Mouse (Mus musculus): ENCODE results near the gene Col24a1.
A peak's percentile ranks its signal among the peaks of the same experiment; 100 is the strongest.
"Not testable (repeated sequence)": the region's sequence is repeated elsewhere in the genome, so short reads cannot be mapped to it uniquely, and the experiment has no call there.

Gene Col24a1

GRCm38 (mm10) chr3:145353951-145354350, 61.7 kb downstream of the Col24a1 start:
- no peak for DNase-seq (ENCODE audit: low spot score in 2 of 2)

DNA sequence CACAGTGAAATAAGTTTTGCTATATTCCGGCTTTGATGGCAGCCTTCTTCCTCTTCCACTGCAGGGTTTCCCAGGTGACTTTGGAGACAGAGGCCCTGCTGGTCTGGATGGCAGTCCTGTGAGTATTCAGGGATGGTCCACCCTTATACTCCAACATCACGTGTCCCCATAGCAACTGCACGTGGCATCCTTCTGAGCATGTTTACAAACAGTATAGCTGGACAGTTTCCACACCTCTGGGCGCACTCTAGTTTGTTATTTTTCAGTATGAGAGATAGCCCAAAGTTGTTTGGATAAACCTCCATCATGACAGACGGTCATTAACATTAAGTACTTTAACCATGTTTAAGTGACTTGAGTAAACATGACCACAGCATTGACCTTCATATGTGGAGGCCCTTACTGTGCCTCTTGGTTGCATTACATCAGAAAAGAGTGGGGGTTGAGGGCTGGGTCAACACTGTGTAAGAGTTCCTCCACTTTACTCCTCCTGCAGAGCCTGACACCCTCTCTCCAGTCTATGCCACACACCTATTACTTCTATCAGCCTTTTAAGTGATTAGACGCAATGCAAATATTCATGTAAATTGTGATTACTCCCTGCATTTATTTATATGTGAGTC, 64.7 kb downstream of the Col24a1 start:
- DNase-seq (ENCODE audit: low spot score in 2 of 2), result no peak

DNA sequence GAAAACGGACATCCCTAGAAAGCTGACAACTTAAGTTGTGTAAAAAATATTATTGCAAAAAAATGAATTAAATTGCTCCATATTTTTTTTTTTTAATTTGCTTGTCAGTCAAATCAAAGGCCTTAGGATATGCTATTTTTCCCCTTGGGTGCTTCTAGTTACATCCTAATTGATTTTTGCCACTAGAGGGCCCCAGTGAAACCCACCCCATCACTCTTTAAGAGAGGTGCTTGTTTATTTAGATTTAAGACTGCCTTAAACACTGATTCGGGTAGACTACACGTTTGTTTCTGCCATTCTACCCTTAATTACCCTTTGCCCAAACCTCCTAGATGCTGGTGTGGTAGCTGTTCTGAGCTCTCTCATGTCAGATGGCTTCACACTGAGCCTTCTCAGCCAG, 73.0 kb downstream of the Col24a1 start:
- DNase-seq (ENCODE audit: low spot score in 2 of 2), result no peak

DNA sequence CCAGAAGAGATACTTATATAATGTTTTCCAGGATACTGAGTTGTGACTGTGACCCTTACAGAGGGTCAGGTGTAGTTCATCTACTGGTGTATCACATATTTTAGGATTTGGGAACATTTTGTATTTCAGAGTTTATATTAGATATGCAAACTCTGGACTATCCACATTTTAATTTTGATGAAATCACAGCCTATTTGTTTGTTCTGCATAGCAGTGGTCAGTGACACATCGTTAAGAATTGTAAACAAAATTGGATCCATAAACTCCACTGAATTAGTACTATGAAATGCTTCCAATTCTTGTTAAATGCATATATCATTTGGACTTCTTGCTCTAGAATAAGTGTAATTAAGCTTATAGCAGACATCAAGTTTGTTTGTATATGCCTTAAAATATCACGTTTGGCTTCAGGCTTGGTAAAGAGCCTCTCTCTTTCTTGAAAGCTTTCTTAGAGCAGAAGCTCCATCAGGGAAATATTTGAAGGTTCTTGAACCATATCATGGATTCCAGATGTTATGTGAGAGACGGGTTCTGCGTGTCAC, 75.0 kb downstream of the Col24a1 start:
- DNase-seq (ENCODE audit: low spot score in 2 of 2), result no peak

GRCm38 (mm10) chr3:145376298-145376697, 84.0 kb downstream of the Col24a1 start:
- DNase-seq (ENCODE audit: low spot score in 2 of 2), result no peak

DNA sequence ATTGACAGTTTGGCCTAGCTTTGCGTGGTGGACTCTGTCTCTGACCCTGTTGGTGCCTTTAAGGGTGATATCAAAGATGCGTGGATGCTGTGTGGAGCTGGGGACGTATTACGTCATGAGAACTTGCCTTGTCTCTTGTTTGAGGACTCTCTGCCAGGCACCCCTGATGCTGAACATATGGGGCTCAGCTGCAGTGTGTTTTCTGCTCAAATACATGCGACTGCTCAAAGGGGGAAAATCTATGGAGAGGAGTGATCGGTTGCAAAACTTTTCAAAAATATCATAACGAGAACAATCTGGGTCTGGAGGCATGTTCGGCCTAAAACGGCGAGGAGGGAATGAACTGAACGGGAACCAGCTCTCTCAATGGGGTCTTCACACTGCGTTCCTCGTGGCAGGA, 90.8 kb downstream of the Col24a1 start:
- no peak for DNase-seq (ENCODE audit: low spot score in 2 of 2)

DNA sequence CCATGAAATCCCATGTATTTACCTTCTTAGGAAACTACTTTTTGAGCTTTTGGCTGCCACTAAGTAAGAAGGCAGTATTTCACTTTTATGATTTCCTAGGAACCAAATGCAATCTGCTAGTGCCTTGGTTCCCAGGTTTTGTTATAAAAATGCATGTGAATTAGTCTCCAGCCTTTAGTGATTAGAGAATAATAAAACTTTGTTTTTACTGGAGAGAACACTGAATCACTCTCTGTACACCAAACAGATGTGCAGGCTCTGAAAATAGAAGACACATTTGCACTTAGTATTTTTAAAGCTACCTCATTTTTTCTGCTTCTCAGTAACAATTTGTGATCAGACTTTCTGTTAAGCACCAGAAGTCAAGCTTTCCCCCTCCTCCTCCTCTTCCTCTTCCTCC, 94.2 kb downstream of the Col24a1 start:
- no peak for DNase-seq (ENCODE audit: low spot score in 2 of 2)

DNA sequence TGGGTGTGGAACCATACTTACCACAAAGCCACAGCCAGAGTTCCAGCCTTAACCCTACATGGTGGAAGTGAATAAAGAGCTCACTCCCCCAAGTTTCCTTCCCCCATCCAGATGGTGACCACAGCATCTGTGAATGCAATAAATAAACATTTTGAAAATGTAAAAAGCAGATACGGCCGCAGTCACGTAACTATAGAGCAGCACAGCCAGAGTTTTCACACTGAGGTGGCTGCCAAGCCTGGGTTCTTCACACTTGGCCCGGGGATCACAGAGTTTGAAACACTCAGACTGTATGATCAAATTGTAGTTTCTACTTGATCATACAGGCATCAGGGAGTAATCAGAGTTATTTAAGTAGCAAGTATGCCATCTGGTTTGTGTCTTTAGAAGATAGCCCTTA, 98.4 kb downstream of the Col24a1 start:
- DNase-seq (ENCODE audit: low spot score in 2 of 2), result no peak

DNA sequence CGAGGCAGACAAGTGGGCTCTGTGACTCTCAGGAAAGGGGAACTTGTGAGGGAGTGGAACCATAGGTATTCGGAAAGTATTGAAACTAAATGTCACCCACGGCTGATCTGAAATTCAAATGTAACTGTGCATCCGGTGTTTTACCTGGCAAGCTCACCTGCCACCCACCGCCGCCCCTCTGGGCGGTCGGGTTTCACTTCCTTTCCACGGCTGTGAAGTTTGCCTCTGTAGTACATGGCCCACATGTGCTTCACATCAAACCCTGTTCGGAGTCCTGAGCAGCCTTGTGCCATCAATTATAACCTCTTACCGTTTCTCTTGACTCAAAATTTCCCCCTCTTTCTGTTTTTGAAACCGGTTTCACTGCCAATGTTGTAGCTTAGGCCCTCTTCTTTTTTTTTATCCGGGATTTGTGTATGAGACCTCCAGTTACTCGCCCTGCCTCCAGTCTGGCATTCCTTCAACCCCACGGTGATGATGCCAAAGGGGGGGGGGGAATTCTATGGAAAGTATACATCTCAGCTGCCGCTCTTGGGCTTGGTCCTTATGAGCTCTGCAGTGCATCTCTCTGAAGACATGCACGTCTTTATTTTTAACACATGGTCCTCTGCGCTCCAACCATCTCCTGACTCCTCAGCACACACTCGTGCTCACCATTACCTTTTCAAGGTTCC, 99.9 kb downstream of the Col24a1 start:
- no peak for DNase-seq (ENCODE audit: low spot score in 2 of 2)

DNA sequence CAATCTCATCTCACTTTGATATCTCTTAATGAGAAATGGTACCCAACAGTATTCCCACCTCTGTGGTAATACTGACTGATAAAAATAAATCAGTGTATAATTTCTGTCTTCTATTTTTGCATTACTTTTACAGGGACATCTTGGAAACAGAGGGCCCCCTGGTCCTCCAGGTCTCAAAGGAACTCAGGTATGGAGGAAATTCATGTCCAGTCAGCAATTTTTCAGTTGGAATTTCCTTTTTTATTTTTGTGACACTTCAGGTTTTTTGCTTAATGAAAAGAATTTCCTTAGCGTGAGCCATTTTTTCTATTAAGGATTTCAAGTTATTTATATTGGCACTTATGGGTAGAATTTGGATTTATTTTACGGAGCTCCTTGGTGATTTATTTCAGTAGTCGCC, 106.9 kb downstream of the Col24a1 start:
- no peak for DNase-seq (ENCODE audit: low spot score in 2 of 2)

DNA sequence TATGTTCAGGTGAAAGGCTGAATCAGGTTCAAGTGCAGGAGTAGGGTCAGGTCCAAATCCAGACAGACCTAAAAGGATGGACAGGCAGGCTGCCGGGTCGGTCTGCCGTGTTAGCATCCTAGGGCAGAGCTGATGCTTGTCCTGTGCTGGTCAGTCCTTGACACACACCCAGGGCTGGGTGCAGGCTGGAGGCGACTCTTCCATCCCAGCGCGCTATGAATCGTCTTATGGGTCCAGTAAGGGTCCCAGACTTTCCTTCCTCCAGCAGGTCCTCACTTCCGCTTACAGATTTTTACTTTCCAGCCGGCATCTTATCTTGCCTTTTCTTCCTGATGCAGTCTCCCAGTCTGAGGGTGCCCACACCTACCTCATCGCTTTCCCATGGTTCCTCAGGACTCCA, 110.0 kb downstream of the Col24a1 start:
- DNase-seq (ENCODE audit: low spot score in 2 of 2), result no peak

DNA sequence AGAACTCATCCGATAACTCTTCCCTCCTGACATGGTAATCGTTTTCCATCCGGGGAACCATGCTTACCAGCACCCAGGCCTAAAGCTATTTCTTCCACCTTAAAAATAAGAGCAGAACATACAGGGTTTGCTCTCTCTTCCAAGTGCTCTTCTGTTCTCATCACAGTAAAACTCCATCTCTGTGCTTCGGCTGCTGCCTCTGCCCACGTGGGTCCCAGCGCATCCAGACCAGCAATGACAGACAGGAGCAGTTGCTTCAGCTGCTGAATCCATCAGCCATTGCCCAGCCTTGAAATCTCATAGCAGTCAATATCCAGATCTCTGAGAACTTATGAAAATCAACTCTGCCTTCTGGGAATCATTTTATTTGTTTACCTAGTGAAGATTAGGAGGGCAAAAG, 110.7 kb downstream of the Col24a1 start:
- no peak for DNase-seq (ENCODE audit: low spot score in 2 of 2)

- DNase-seq (ENCODE audit: low spot score in 2 of 2), result peak in 1 of 2 experiments; percentile 22
These were observed 115.8 kb downstream of the Col24a1 start for GRCm38 (mm10) chr3:145408045-145408444.

GRCm38 (mm10) chr3:145412137-145412536, 119.9 kb downstream of the Col24a1 start:
- no peak for DNase-seq (ENCODE audit: low spot score in 2 of 2)

GRCm38 (mm10) chr3:145414362-145414761, 122.1 kb downstream of the Col24a1 start:
- DNase-seq (ENCODE audit: low spot score in 2 of 2), result no peak

GRCm38 (mm10) chr3:145417809-145418208, 125.5 kb downstream of the Col24a1 start:
- DNase-seq (ENCODE audit: low spot score in 2 of 2), result no peak

DNA sequence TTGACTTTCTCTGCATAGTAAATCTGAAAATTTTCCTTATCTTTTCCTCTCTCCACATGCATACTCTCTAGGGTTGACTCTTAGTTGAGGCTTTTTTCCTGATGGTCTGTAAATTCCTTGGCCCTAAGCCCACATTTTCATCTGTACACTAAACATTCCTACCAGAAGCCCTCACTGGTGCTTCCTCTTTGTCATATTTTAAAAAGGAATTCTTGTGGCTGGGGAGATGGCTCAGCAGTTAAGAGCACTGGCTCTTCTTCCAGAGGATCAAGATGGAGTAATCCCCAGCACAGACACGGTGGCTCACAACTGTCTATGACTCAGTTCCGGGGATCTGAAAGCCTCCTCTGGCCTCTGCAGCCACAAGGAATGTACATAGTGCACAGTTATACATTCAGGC, 128.1 kb downstream of the Col24a1 start:
- DNase-seq (ENCODE audit: low spot score in 2 of 2), result no peak

DNA sequence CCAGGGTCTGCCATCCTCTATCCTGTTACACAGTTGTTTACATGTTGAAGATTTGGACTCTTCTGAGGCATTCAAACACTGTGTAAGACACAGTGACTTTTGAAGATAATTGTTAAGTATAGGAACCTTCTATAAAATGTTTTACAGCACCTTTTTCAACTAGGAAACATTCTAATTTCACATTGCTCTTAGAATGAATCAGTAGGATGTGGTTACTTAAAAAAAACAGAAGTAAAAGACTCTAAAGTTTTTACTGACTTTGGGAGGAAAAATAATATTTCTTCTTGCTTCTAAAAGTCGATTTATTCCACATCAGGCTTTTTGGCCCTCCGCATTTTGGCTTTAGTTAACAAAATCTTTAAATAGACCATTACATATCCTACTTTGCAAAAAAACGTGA, 129.8 kb downstream of the Col24a1 start:
- DNase-seq (ENCODE audit: low spot score in 2 of 2), result no peak

GRCm38 (mm10) chr3:145438352-145438751, 146.1 kb downstream of the Col24a1 start:
- DNase-seq (ENCODE audit: low spot score in 2 of 2), result no peak

DNA sequence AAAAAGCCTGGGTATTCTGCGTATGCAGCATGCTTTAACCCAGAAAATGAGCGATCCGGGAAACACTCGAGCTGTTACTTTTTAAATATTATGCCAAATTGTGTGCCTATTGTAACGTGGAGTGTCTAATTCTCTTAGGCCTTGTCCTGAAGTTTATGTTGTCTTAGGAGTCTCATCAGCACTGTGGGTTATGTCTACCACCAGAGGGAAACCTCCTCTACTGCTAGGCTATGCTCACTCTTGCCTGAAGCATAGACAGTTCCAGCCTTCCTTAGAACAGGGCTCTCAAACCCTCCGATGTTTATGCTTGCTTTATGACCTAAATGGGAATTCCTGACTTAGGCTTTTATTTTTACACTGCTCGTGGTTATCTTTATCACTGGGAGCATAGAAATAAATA, 146.8 kb downstream of the Col24a1 start:
- no peak for DNase-seq (ENCODE audit: low spot score in 2 of 2)

DNA sequence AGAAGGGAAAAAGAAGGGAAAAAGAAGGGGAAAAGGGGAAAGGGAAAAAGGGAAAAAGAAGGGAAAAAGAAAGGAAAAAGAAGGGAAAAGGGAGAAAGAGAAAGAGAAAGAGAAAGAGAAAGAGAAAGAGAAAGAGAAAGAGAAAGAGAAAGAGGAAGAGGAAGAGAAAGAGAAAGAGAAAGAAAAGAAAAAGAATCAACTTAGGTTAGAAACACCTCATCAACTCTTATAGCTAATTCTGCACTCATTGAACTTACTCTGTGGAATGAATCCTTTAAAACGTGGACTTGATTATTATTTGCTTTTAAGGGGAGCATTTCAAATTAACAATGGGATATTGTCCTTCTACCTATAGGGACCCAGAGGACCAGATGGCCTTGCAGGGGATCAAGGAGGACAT, 148.7 kb downstream of the Col24a1 start:
- DNase-seq (ENCODE audit: low spot score in 2 of 2), result no peak

DNA sequence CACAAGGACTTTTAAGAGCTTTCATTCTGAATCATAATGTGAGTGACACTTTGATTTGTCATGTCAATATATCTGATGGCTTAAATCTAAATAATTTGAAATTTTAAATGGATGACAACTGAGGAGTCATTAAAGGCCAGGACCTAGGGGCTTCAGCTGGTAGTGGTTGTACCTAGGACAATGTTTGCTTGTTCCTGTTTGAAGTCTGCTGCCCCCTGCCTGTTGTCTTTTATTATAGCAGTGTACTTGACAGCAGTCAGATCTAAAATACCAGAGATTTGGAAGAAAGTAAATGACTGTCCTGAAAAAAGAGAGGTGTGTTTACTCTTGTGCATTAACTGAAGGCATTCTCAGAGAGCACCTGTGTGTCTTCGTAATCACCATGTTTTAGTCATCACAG, 150.0 kb downstream of the Col24a1 start:
- DNase-seq (ENCODE audit: low spot score in 2 of 2), result no peak

DNA sequence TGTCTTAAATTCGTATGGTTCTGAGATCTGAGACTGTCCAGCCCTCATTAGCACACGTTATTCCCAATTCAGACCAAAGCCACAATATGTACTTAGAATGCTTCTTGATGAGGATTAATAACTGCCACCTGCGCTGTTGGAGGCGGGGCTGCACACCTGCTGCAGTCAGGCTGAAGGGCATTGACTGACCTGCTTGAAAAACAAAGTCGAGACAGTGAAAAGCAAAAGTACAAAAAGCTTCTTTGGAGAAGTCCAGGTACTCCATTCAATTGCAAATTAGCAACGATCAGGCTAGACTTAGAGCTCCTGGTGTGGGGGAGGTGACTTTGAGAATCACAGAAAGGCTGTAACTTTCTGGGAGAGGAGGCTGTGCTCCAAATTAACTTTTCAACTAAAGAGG, 150.9 kb downstream of the Col24a1 start:
- not testable (repeated sequence) for DNase-seq (ENCODE audit: low spot score in 2 of 2)

GRCm38 (mm10) chr3:145457039-145457438, 164.8 kb downstream of the Col24a1 start:
- no peak for DNase-seq (ENCODE audit: low spot score in 2 of 2)

Measured in thymus, postnatal 10 days (tissue).